11 mouse cellular contexts compared by ENCODE assay signal in the genomic region with DNA sequence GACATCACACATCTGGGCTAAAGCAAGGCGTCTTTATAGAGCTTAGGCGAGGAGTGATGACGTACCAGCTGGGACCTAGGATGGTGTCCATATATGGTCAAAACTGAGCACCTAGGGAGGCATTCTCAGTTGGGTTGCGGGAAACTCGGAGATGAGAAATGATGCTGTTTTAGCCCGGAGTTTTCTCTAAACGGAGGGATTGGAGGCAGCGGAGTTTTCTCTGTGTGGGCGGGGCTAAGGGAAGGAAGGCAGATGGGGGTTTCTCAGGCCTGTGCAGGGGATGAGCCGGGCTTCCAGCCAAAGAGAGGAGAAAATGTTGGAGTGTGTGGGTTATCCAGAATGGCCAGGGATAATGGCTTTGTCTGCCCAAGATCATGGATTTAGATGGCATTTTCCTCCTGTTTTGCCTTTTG.
DNase-seq lines count a peak whose midpoint lies in the region; ATAC-seq and TF ChIP-seq lines count a peak whose summit lies in the region.
"Had no signal": no experiment of that assay in that cellular context is flagged by ENCODE, and none has a peak within 500 bp of the region (broad histone marks: within the 10 kb centered on the region; RNA-seq: fewer than 3 reads in every experiment).

No protein-coding gene starts in this region.

- H3K9me3 ChIP-seq in intestine, embryonic 14.5 days (ENCODE audit: control insufficient read depth, low read length) = no peaks in the 10 kb centered on the region
- H3K9me3 ChIP-seq in intestine, postnatal 0 days (ENCODE audit: control insufficient read depth) = no peaks in the 10 kb centered on the region
- H3K9me3 ChIP-seq: hindbrain, embryonic 15.5 days; limb, embryonic 15.5 days had no signal

- no peak overlapping the region for H3K4me2 ChIP-seq in intestine, embryonic 14.5 days (ENCODE audit: low read length)
- no peak overlapping the region for H3K4me2 ChIP-seq in intestine, postnatal 0 days (replicated peaks; ENCODE audit: low read depth)
- H3K4me2 ChIP-seq: hindbrain, embryonic 15.5 days; limb, embryonic 15.5 days had no signal

- intact Hi-C loops in left cerebral cortex, adult 2 months (cut with DNase I) = no loop called here
- intact Hi-C loops in gastrocnemius, adult 2 months (cut with DNase I) = no loop called here

- no peaks in the 10 kb centered on the region for H3K36me3 ChIP-seq in intestine, embryonic 14.5 days (ENCODE audit: control insufficient read depth, insufficient read depth, low read length)
- no peaks in the 10 kb centered on the region for H3K36me3 ChIP-seq in intestine, postnatal 0 days (ENCODE audit: control insufficient read depth, insufficient read depth)
- H3K36me3 ChIP-seq: hindbrain, embryonic 15.5 days; limb, embryonic 15.5 days had no signal

- 33% methylated on average over 10 of the region's 10 CpGs for WGBS in intestine, embryonic 14.5 days
- WGBS in intestine, postnatal 0 days = 51% methylated on average over 10 of the region's 10 CpGs

- peak; percentile 68 for DNase-seq in intestine, embryonic 14.5 days (ENCODE audit: low spot score)
- DNase-seq in retina, postnatal 1 day = peak; percentile 30
- DNase-seq in retina, embryonic 14.5 days (ENCODE audit: low spot score) = no peak
- peak; percentile 30 to 63 for DNase-seq in left cerebral cortex, adult 2 months (ENCODE audit: extremely low spot score in 1 of 2, low spot score in 2 of 2)
- DNase-seq in telencephalon, adult 2 months (ENCODE audit: low read depth, low spot score) = peak; percentile 27
- no peak for DNase-seq in adipocyte (ENCODE audit: low spot score)
- no peak for DNase-seq in gastrocnemius, adult 2 months
- DNase-seq: gastrocnemius, postnatal 10 days had no signal

- no peak overlapping the region for H3K4me3 ChIP-seq in intestine, embryonic 14.5 days (ENCODE audit: low read depth, low read length)
- H3K4me3 ChIP-seq in intestine, postnatal 0 days (ENCODE audit: low read depth, low read length) = no peak overlapping the region
- H3K4me3 ChIP-seq in left cerebral cortex, adult 2 months = no peak overlapping the region
- no peak overlapping the region for H3K4me3 ChIP-seq in gastrocnemius, adult 2 months
- H3K4me3 ChIP-seq: hindbrain, embryonic 15.5 days; limb, embryonic 15.5 days had no signal

- TF ChIP-seq CTCF in intestine, postnatal 0 days (IDR thresholded peaks at IDR 0.05; ENCODE audit: low read depth) = no peak
- TF ChIP-seq CTCF in left cerebral cortex, adult 2 months (IDR thresholded peaks at IDR 0.05) = no peak
- TF ChIP-seq CTCF in gastrocnemius, adult 2 months (IDR thresholded peaks at IDR 0.05) = no peak

- peak; percentile 72; the same call in 1 of the 2 replicates for ATAC-seq in intestine, embryonic 14.5 days (replicated peaks; ENCODE audit: low FRiP score, low TSS enrichment, low read depth)
- ATAC-seq in intestine, postnatal 0 days = no peak

- H3K4me1 ChIP-seq in intestine, embryonic 14.5 days (replicated peaks; ENCODE audit: control insufficient read depth, insufficient read depth, low read length) = peaks cover 7% of the 10 kb centered on the region; the same call in 1 of the 2 replicates
- H3K4me1 ChIP-seq in intestine, postnatal 0 days (replicated peaks; ENCODE audit: control insufficient read depth, insufficient read depth, low read length) = 0 out of 2 replicates have a peak, but pooled peaks cover 5% of the 10 kb centered on the region

- no peak overlapping the region for H3K9ac ChIP-seq in intestine, embryonic 14.5 days (ENCODE audit: low read length)
- H3K9ac ChIP-seq in intestine, postnatal 0 days (ENCODE audit: low read depth, low read length) = no peak overlapping the region
- H3K9ac ChIP-seq: hindbrain, embryonic 15.5 days; limb, embryonic 15.5 days had no signal

- H3K27me3 ChIP-seq in intestine, embryonic 14.5 days (replicated peaks; ENCODE audit: control insufficient read depth, insufficient read depth, low read length) = no peaks in the 10 kb centered on the region
- H3K27me3 ChIP-seq in intestine, postnatal 0 days (replicated peaks; ENCODE audit: control insufficient read depth, insufficient read depth, low read length) = no peaks in the 10 kb centered on the region
- H3K27me3 ChIP-seq: hindbrain, embryonic 15.5 days; limb, embryonic 15.5 days had no signal

- H3K27ac ChIP-seq in intestine, embryonic 14.5 days (ENCODE audit: low read depth) = peak overlapping the region; percentile 62
- H3K27ac ChIP-seq in intestine, postnatal 0 days (ENCODE audit: low read depth, low read length) = no peak overlapping the region; the same call in 1 of the 2 replicates
- H3K27ac ChIP-seq in left cerebral cortex, adult 2 months = no peak overlapping the region
- H3K27ac ChIP-seq in gastrocnemius, adult 2 months = no peak overlapping the region
- H3K27ac ChIP-seq: hindbrain, embryonic 15.5 days; limb, embryonic 15.5 days had no signal

Comparison
In these comparisons a context has a peak if more than half of its experiments do, and no peak if none do; other contexts are left out.
1. DNase-seq: peak in intestine, embryonic 14.5 days (single experiment), retina, postnatal 1 day (single experiment), left cerebral cortex, adult 2 months (2 of 2) and telencephalon, adult 2 months (single experiment); none in retina, embryonic 14.5 days (single experiment), adipocyte (single experiment) and gastrocnemius, adult 2 months (single experiment).